Mouse (Mus musculus) liver, postnatal 0 days (tissue): ENCODE measurements around the gene Gm49416.

Experiments
- CTCF ChIP-seq: sonication (generic); IDR thresholded peaks from 2 replicates; pipeline ENCODE4 v1.5.1; 2016; ENCODE audit warnings: antibody characterized with exemption, low read depth
- EP300 ChIP-seq: IDR thresholded peaks from 2 replicates; pipeline ENCODE4 v1.6.1; 2016; ENCODE audit warnings: antibody characterized with exemption, low read depth, mild to moderate bottlenecking

DNA sequence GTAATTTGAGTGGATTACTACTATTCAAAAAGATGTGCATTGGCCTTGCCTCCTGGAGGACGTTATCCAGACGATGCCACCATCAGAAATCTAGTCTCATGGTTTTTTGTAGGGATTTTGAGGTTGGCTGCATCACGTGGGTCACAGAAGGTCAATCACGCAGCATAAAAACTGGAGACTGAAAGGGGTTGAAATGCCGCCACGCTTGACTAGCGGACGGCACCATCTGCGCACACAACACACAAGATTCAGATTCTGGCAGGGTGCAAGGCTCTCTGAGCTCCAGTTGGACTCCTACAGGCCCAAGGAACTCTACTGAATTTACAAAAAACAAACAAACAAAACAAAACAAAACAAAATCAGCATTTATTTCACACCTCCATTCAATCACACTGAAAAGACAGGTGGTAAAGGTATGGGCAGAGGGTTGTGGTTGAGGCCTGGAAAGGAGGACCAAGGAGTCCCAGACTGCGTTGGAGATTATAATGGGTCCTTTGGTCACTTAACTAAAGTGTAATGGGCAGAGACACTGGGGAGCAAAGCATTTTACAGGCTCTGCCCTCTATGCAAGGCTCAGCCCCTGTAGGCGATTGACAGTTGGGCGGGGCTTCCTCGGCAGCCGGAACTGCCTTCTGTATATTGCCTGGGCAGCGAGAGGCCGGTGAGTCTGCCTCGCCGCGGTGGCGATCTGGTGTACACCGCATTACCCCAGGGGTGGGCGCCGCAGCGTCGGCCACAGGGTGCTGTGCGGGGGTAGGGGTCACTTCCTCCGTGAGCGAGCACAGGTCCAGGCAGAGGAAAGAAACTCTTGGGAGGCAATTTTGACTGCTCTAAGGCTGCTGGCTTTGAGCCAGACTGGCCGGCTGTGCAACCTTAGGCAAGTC, 48.6 kb upstream of the Gm49416 start:
- TF ChIP-seq EP300 (no peak), CTCF (0 out of 2 replicates have a peak, but pooled peaks have one; percentile 3)
